Mouse (Mus musculus) small intestine, adult 2 months (tissue): ENCODE measurements around the gene Mtf2.
"Not testable (repeated sequence)": the region's sequence is repeated elsewhere in the genome, so short reads cannot be mapped to it uniquely, and the experiment has no call there.

Source experiments
- CTCF ChIP-seq: fragments of 200-500 bp; IDR thresholded peaks from 2 replicates; pipeline ENCODE4 v1.5.1; 2012; ENCODE audit warnings: low read depth, mild to moderate bottlenecking, control low read depth, inconsistent platforms, low read length, moderate library complexity, mixed read lengths; ENCODE audit not compliant: insufficient replicate concordance, insufficient read length; ENCODE audit errors: extremely low read depth
- POLR2A ChIP-seq: fragments of 200-500 bp; IDR thresholded peaks from 2 replicates; pipeline ENCODE4 v1.6.1; 2012; ENCODE audit warnings: low read depth, mild to moderate bottlenecking, control low read depth, inconsistent platforms, low read length, moderate library complexity

DNA sequence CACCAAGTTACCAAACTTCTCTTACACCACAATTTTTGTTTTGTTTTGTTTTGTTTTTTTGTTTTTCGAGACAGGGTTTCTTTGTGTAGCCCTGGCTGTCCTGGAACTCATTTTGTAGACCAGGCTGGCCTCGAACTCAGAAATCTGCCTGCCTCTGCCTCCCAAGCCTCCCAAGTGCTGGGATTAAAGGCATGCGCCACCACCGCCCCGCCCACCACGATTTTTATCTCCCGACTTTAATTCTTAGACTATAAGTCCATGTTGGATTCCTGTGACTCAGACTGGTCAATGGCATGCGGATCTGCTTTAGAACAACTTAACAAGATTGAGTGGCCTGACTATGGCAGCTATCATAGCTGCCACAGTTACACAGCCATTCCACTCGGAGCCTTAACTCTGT lies 13.7 kb upstream of the Mtf2 start:
- TF ChIP-seq POLR2A, CTCF: not testable (repeated sequence)
